Mouse (Mus musculus) forebrain, embryonic 14.5 days (tissue): Measurements from ENCODE around the gene Slc25a26. TPM values are rescaled to one million over a fixed set of nuclear protein-coding genes. Genes with fewer than 3 reads are reported as not detected.
A peak's percentile ranks its signal among the peaks of the same experiment; 100 is the strongest.

Experiments used
- ATAC-seq: fragments of 200-750 bp; cut with Nextera tagmentation; 2 replicates; pipeline ENCODE4 v1.8.0; 2017; ENCODE audit warnings: mild to moderate bottlenecking, moderate library complexity
- DNase-seq: peaks from one replicate; pipeline ENCODE4 v3.0.0-alpha.2; 2015; ENCODE audit warnings: low spot score
- H3K27ac ChIP-seq: fragments of 300-500 bp; sonication (generic); 2 replicates; pipeline ENCODE4 v1.5.1; 2014; ENCODE audit warnings: low read depth, mild to moderate bottlenecking, control low read depth, low read length, moderate library complexity
- H3K27me3 ChIP-seq: fragments of 300-500 bp; sonication (generic); replicated peaks from 2 replicates; pipeline ENCODE4 v1.6.1; 2014; ENCODE audit warnings: low read length, control low read depth, mixed read lengths; ENCODE audit not compliant: control insufficient read depth, insufficient read depth
- H3K36me3 ChIP-seq: fragments of 300-500 bp; sonication (generic); 2 replicates; pipeline ENCODE4 v1.6.1; 2014; ENCODE audit warnings: low read length, control low read depth; ENCODE audit not compliant: control insufficient read depth, insufficient read depth
- H3K4me1 ChIP-seq: fragments of 300-500 bp; sonication (generic); 2 replicates; pipeline ENCODE4 v1.6.1; 2014; ENCODE audit warnings: antibody characterized with exemption, low read length, control low read depth; ENCODE audit not compliant: control insufficient read depth, insufficient read depth
- H3K4me2 ChIP-seq: fragments of 300-500 bp; sonication (generic); 2 replicates; pipeline ENCODE4 v1.6.1; 2014; ENCODE audit warnings: mild to moderate bottlenecking, control low read depth, low read length
- H3K4me3 ChIP-seq: fragments of 300-500 bp; sonication (generic); 2 replicates; pipeline ENCODE4 v1.5.1; 2014; ENCODE audit warnings: low read depth, low read length, control low read depth
- H3K9ac ChIP-seq: fragments of 300-500 bp; sonication (generic); 2 replicates; pipeline ENCODE4 v1.6.1; 2014; ENCODE audit warnings: mild to moderate bottlenecking, low read length, control low read depth, moderate library complexity
- H3K9me3 ChIP-seq: fragments of 300-500 bp; sonication (generic); replicated peaks from 2 replicates; pipeline ENCODE4 v1.6.1; 2016; ENCODE audit warnings: low read length, control low read depth, mixed read lengths; ENCODE audit not compliant: control insufficient read depth
- whole genome bisulfite sequencing: fragments of 180-500 bp; shearing (Covaris S2); extraction: QIAGEN DNeasy Blood & Tissue Kit; methylation state at CpG from one replicate; pipeline ENCODE4 v1.1.7; 2014; 5-methylcytosine and 5-hydroxymethylcytosine counted together
- polyA plus RNA-seq: library from polyadenylated mRNA; unstranded; fragments of >200 nt; fragmentation: Nextera tagmentation; extraction: Ambion mirVana; gene quantifications from 2 replicates; pipeline ENCODE4 v1.2.1, GENCODE M21; 2014

Gene Slc25a26
- polyA plus RNA-seq, 1 experiment from 2014 or later, result 7.4 TPM

- H3K4me3 ChIP-seq, result no peak overlapping the region
- no peaks in the 10 kb centered on the region for H3K9me3 ChIP-seq
- no peak overlapping the region for H3K4me2 ChIP-seq
- peaks cover 63% of the 10 kb centered on the region for H3K36me3 ChIP-seq
- no peaks in the 10 kb centered on the region for H3K4me1 ChIP-seq
- 87% methylated on average over 9 of the region's 9 CpGs for WGBS
- DNase-seq, result no peak
- no peak overlapping the region for H3K9ac ChIP-seq
- no peaks in the 10 kb centered on the region for H3K27me3 ChIP-seq
- no peak overlapping the region for H3K27ac ChIP-seq
- ATAC-seq, result no peak
These were observed 120.7 kb downstream of the Slc25a26 start for GRCm38 (mm10) chr6:94620801-94621301.

GRCm38 (mm10) chr6:94622983-94623382 lies 122.9 kb downstream of the Slc25a26 start:
- Histone ChIP-seq H3K9me3 (no peaks in the 10 kb centered on the region), H3K36me3 (peaks cover 59% of the 10 kb centered on the region), H3K9ac (no peak overlapping the region), H3K4me3 (no peak overlapping the region), H3K4me2 (no peak overlapping the region), H3K27ac (no peak overlapping the region), H3K4me1 (no peaks in the 10 kb centered on the region), H3K27me3 (no peaks in the 10 kb centered on the region)
- 72% methylated on average over 4 of the region's 4 CpGs for WGBS
- DNase-seq (peak; percentile 73), ATAC-seq (peak; percentile 78)

GRCm38 (mm10) chr6:94624543-94624942 lies 124.4 kb downstream of the Slc25a26 start:
- H3K9me3 ChIP-seq, result no peaks in the 10 kb centered on the region
- H3K36me3 ChIP-seq, result peaks cover 55% of the 10 kb centered on the region
- no peak overlapping the region for H3K4me2 ChIP-seq
- H3K4me3 ChIP-seq, result no peak overlapping the region
- H3K9ac ChIP-seq, result no peak overlapping the region
- no peak overlapping the region for H3K27ac ChIP-seq
- H3K4me1 ChIP-seq, result peaks cover 3% of the 10 kb centered on the region; the same call in 1 of the 2 replicates
- H3K27me3 ChIP-seq, result no peaks in the 10 kb centered on the region
- WGBS, result 90% methylated on average over 5 of the region's 5 CpGs
- ATAC-seq (no peak), DNase-seq (no peak)

- no peak for DNase-seq
These were observed 125.8 kb downstream of the Slc25a26 start for GRCm38 (mm10) chr6:94625896-94626295.

GRCm38 (mm10) chr6:94626807-94627206 lies 126.7 kb downstream of the Slc25a26 start:
- no peaks in the 10 kb centered on the region for H3K9me3 ChIP-seq
- ATAC-seq (no peak), DNase-seq (no peak)
- no peak overlapping the region for H3K9ac ChIP-seq
- no peak overlapping the region for H3K4me3 ChIP-seq
- peaks cover 34% of the 10 kb centered on the region for H3K36me3 ChIP-seq
- peaks cover 15% of the 10 kb centered on the region for H3K4me1 ChIP-seq
- H3K27me3 ChIP-seq, result no peaks in the 10 kb centered on the region
- no peak overlapping the region for H3K27ac ChIP-seq
- WGBS, result 55% methylated on average over 2 of the region's 2 CpGs
- H3K4me2 ChIP-seq, result no peak overlapping the region

More at GRCm38 (mm10) chr6:94625896-94626295, 125.8 kb downstream of the Slc25a26 start:
- Histone ChIP-seq H3K27ac (no peak overlapping the region), H3K36me3 (peaks cover 41% of the 10 kb centered on the region), H3K4me1 (peaks cover 7% of the 10 kb centered on the region; the same call in 1 of the 2 replicates), H3K4me3 (no peak overlapping the region), H3K27me3 (no peaks in the 10 kb centered on the region), H3K4me2 (no peak overlapping the region), H3K9ac (no peak overlapping the region), H3K9me3 (no peaks in the 10 kb centered on the region)
- ATAC-seq, result no peak
- WGBS, result 84% methylated on average over 5 of the region's 5 CpGs

- H3K9me3 ChIP-seq, result no peaks in the 10 kb centered on the region
- DNase-seq (no peak), ATAC-seq (no peak)
- peaks cover 28% of the 10 kb centered on the region for H3K36me3 ChIP-seq
- H3K4me1 ChIP-seq, result peaks cover 18% of the 10 kb centered on the region
- H3K4me2 ChIP-seq, result no peak overlapping the region
- no peak overlapping the region for H3K27ac ChIP-seq
- no peak overlapping the region for H3K9ac ChIP-seq
- H3K27me3 ChIP-seq, result no peaks in the 10 kb centered on the region
- no peak overlapping the region for H3K4me3 ChIP-seq
- 57% methylated on average over 15 of the region's 15 CpGs for WGBS
These were observed 127.8 kb downstream of the Slc25a26 start for GRCm38 (mm10) chr6:94627714-94628595.

GRCm38 (mm10) chr6:94628787-94629186 lies 128.7 kb downstream of the Slc25a26 start:
- Histone ChIP-seq H3K4me3 (no peak overlapping the region), H3K9me3 (no peaks in the 10 kb centered on the region), H3K9ac (no peak overlapping the region), H3K4me1 (peaks cover 18% of the 10 kb centered on the region), H3K36me3 (peaks cover 28% of the 10 kb centered on the region), H3K27me3 (no peaks in the 10 kb centered on the region), H3K4me2 (no peak overlapping the region), H3K27ac (no peak overlapping the region)
- ATAC-seq (no peak), DNase-seq (no peak)
- 39% methylated on average over 6 of the region's 6 CpGs for WGBS

GRCm38 (mm10) chr6:94631051-94631778 lies 131.1 kb downstream of the Slc25a26 start:
- Histone ChIP-seq H3K9ac (no peak overlapping the region), H3K4me1 (peaks cover 22% of the 10 kb centered on the region), H3K27ac (peak overlapping the region; percentile 58), H3K4me3 (no peak overlapping the region), H3K27me3 (no peaks in the 10 kb centered on the region), H3K9me3 (no peaks in the 10 kb centered on the region), H3K4me2 (no peak overlapping the region), H3K36me3 (peaks cover 10% of the 10 kb centered on the region; the same call in 1 of the 2 replicates)
- ATAC-seq, result peak; percentile 69
- DNase-seq, result peak; percentile 72
- 38% methylated on average over 7 of the region's 7 CpGs for WGBS
